Mouse (Mus musculus) left cerebral cortex, postnatal 14 days (tissue): ENCODE measurements around the gene Cyb561d1. TPM values are rescaled to one million over a fixed set of nuclear protein-coding genes. Genes with fewer than 3 reads are reported as not detected.

ENCODE experiments used
- DNase-seq, 2 experiments: peaks; one replicate each; pipeline ENCODE4 v3.0.0; 2021 to 2022; ENCODE audit warnings: low spot score in 2 of 2, mixed read lengths in 1 of 2
- intact Hi-C: fragments of 180-260 bp; cut with DNase I; formaldehyde crosslinking; loops from one replicate; pipeline ENCODE4 v1.15.1; 2025
- total RNA-seq, 2 experiments: library from RNA; stranded (reverse); gene quantifications; 2 replicates each; pipeline ENCODE4 v1.2.3; 2021

Cyb561d1 gene
- total RNA-seq, 2 experiments from 2014 or later: 13.7 to 14.7 TPM

- intact Hi-C loops: no loop called here
- DNase-seq: no peak
These were observed 5.8 kb upstream of the Cyb561d1 start for GRCm38 (mm10) chr3:108206731-108207375.

DNA sequence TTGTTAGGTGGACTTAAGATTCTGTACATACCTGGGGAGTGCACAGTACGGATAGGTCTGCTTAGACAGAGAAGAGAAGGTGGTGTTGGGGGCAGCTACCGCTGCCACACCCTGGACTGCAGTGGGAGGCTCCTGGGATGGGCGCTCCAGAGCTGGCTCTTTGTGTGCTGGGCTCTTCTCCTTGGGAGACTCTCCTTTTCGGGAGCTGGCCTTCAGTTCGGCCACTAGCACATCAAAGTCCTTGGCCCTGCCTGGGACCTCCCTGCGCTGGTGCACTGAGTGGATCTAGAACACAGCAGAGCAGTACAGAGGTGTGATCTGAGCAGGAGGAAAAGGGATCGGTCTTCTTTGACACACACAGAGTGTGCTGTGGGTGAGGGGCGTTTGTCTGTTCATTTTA lies 4.6 kb upstream of the Cyb561d1 start:
- no peak for DNase-seq
- intact Hi-C loops: no loop called here

GRCm38 (mm10) chr3:108204470-108204869 lies 3.5 kb upstream of the Cyb561d1 start:
- DNase-seq: no peak

DNA sequence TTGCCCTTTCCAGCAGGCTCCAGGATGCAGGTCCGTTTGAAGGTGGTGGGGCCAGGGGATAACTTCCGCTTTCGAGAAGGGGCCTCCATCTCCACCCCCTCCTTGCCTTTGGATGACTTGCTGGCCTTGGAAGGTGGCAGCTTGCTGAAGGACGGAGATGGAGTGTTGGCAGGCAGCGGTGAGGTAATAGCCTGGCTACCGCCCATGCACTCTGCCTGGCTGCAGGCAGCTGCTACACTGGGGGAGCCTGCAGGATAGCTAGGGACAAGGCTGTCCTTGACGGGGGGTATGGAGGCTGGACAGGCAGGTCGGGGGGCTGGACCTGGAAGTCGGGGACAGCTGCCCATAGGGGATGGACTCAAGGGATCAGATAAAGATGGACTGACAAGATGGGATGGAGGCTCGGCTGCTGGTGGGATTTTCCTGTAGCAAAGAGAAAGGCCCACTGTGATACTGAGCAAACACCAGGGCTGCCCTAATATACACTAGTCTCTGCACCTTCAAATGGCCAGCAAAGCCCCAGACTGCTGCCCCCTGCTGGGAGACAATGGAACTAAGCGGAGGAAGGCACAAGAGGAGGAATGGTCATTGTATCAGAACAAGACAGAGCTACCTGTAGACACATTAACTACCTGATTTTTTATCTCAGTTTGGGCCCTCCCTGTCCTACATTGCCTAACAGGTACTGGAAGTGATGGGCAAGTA lies 2.8 kb upstream of the Cyb561d1 start:
- peak in 1 of 2 experiments; percentile 82 for DNase-seq
- intact Hi-C loops: loop anchor here (2.0 kb wide), 1 partner anchor 39 kb away; no protein-coding TSS in a partner anchor

More at GRCm38 (mm10) chr3:108204470-108204869, 3.5 kb upstream of the Cyb561d1 start:
- intact Hi-C loops: no loop called here

- no peak for DNase-seq
- intact Hi-C loops: loop anchor here (2.0 kb wide), 1 partner anchor 38 kb away; no protein-coding TSS in a partner anchor
These were observed 2.2 kb upstream of the Cyb561d1 start for GRCm38 (mm10) chr3:108203212-108203611.

GRCm38 (mm10) chr3:108202506-108202905 lies 1.5 kb upstream of the Cyb561d1 start:
- intact Hi-C loops: loop anchor here (2.0 kb wide), 1 partner anchor 38 kb away; no protein-coding TSS in a partner anchor
- no peak for DNase-seq

DNA sequence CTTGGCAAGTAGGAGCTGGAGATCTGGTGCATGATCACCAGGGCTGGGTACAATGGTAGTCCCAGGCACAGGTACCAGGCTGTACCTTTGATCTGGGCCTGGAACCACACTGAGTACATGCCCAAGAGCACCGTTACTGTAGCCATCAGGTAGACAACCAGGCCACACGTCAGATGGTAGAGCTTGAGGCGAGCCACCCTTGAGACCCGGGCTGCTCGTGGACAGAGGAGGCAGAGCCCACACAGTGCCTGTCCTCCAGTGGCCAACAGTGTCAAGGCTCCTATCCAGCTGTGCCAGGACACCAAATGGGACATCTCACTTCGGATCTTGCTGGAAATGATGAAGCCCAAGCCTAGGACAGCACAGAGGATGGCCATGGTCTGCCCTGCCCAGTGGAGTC lies 1.8 kb downstream of the Cyb561d1 start:
- intact Hi-C loops: no loop called here
- DNase-seq: no peak

DNA sequence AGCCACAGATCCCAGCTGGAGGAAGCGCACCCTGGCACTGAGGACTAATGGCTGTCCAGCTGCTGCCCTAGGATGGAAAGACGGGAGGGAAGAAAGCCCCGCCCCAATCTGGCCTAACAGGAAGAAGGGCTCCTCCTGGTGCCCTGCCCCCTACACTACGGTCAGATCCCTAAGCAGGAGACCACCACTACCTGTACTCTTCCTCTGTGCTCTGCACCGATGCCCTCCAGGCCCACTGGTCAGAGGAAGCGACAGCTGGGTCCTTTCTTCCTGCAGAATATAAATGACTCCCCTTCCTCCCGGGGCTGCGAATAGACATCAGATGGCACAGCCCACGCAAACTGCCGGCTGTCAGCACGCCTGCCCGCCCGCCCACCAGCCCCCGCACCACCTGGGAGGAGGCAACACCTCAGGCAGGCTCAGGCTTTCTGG lies 3.9 kb downstream of the Cyb561d1 start:
- peak; percentile 80 to 85 for DNase-seq
- intact Hi-C loops: no loop called here

- intact Hi-C loops: no loop called here
- peak in 1 of 2 experiments; percentile 55 for DNase-seq
These were observed 4.9 kb downstream of the Cyb561d1 start for GRCm38 (mm10) chr3:108195941-108196590.

GRCm38 (mm10) chr3:108195287-108195686 lies 5.7 kb downstream of the Cyb561d1 start:
- DNase-seq: no peak
- intact Hi-C loops: no loop called here

- intact Hi-C loops: no loop called here
- DNase-seq: peak in 1 of 2 experiments; percentile 4
These were observed 7.3 kb downstream of the Cyb561d1 start for GRCm38 (mm10) chr3:108193686-108194085.

GRCm38 (mm10) chr3:108189897-108190296 lies 11.1 kb downstream of the Cyb561d1 start:
- no peak for DNase-seq
- intact Hi-C loops: no loop called here

- intact Hi-C loops: no loop called here
- DNase-seq: no peak
These were observed 12.1 kb downstream of the Cyb561d1 start for GRCm38 (mm10) chr3:108188716-108189490.

GRCm38 (mm10) chr3:108187111-108187795 lies 13.8 kb downstream of the Cyb561d1 start:
- DNase-seq: no peak
- intact Hi-C loops: loop anchor here (2.0 kb wide), 1 partner anchor 24 kb away; the partner anchor contains the start of gene Atxn7l2

DNA sequence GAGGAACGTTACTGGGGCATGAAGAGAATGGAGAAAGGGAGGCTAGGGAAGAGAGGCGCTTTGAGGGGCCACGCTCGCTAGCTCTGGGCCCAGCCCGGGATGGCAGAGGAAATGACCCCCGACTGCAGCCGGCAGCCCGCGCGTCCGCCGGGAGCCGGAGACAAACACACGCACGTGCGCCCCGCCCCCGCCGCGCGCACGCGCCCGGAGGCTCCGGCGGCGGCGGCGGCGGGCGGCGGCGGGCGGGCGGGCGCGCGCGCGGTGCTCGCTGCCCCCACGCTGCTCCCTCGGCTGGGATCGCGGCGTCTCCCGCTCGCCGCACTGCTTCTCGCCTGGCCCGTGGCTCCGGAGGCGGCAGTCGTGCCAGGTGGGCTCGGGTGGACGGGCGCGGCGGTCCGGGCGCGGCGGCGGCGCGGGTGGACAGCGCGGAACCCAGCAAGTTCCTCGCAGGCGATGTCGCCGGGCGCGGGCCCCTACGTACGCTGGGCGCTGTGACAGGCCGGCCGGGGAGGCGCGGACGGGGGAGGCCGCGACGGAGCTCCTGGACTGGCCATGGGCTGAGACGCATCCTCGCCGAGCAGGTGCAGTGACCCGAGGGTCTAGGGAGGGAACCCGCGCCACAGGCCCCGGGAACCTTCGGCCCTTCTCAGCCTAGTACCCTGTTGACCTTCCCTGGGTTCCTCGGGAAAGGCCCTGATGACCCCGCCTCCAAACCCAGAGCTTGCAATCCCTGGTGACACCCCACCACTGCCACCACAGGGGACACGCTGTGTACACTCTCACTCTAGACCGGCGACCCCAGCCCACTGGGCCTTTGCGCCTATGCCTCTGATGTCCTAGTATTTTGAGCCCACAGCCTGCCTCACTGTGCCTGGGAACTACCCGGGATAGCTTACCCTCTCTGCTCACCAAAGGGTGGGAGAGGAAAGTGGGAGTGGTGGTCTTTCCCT lies 14.6 kb downstream of the Cyb561d1 start, which contains the start of gene Amigo1:
Gene Amigo1, plus strand, starts transcription at position 238 of the 950 bp plus-strand sequence.
- DNase-seq: no peak
- intact Hi-C loops: loop anchor here (2.0 kb wide), 1 partner anchor 24 kb away; the partner anchor contains the start of gene Atxn7l2

DNA sequence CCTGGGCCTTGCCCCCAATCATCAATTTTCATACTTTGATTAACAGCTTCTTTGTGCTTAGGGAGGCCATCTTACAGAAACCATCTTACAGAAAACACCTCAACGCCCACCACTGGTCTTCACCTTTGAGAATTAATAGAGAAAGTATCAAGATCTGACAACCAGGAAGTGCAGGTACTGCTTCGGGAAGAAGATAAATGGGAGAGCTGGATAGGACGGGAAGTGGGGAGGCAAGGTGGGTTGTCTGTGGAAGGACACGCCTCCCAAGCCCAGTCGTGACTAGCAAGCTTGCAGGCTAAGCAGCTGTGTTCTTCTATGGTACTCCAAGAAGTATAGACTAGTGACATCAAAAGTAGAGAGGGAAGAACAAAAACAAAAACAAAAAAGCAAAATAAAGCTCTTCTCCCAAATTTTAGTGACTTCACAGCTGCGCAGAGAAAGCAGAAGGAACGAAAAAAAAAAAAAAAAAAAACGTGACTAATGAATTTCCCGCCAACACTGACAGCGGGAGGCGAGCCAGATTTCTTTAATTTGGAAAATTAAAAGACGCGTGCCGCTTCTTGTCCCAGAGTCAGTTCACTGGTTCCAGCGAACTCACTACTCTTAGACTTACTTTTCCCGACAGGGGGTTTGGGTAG lies 15.4 kb downstream of the Cyb561d1 start:
- DNase-seq: no peak
- intact Hi-C loops: loop anchor here (2.0 kb wide), 1 partner anchor 25 kb away; the partner anchor contains the start of gene Atxn7l2

GRCm38 (mm10) chr3:108184742-108185141 lies 16.3 kb downstream of the Cyb561d1 start:
- DNase-seq: no peak
- intact Hi-C loops: no loop called here
